Mouse (Mus musculus) E14TG2a.4 (cell line): ENCODE measurements at regions not wholly inside any gene's neighbourhood (a gene's known extent, or its start where the extent isn't known, plus 50 kb on each side); places are given as distances from the start of the nearest gene placed in this dataset.

Experiments used
- CTCF ChIP-seq: conservative IDR thresholded peaks from 2 replicates; pipeline ENCODE4 v1.5.1; 2014; ENCODE audit warnings: low read length
- NANOG ChIP-seq: IDR thresholded peaks from 2 replicates; pipeline ENCODE4 v1.6.1; 2014; ENCODE audit warnings: borderline replicate concordance, low read length, mixed read lengths

DNA sequence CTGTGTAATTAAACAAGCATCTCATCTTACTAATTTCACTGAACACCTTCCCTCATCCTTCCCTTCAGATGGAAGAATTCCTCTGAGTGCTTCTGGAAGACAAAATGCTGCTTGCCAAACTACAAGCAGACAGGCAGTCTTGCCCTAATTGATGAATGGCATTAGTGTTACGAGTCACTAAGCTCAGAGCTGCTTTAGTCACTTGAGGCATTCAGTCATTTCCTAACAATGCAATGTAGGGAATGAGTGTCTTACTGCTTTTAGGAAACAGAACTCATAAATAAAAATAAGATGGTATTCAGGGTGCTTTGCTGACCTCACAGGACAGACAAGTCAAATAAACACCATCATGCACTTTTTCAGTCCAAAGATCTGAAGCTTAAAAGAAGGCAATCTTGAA, 285.1 kb upstream of the Paip1 start:
- TF ChIP-seq CTCF (no peak), NANOG (no peak)
